ENCODE assay signal across 8 mouse cellular contexts in the genomic region with DNA sequence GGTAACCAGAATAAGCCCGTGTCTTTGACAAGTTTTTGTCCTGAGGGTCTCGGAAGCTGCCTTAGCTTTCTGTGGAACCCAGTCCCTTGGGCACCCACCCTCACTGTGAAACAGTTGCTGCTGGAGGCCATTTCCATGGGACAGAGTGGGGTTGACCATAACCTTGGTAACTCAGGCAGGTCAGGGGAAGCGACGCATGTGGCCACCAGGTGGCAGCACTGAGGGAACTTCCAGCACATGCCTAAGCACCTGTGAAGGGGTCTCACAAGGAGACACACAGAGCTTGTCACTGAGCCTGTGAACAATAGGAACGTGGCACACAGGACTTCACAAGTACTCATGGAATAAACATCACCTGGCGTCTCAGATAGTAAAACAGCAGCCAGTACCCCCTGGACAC.
DNase-seq lines count a peak whose midpoint lies in the region; ATAC-seq lines count a peak whose summit lies in the region.

No protein-coding gene starts in this region.

- H3K4me1 ChIP-seq in intestine, embryonic 15.5 days (replicated peaks), result no peaks in the 10 kb centered on the region
- peaks cover 17% of the 10 kb centered on the region for H3K4me1 ChIP-seq in lung, embryonic 15.5 days

- H3K9me3 ChIP-seq in intestine, embryonic 15.5 days, result no peaks in the 10 kb centered on the region
- no peaks in the 10 kb centered on the region for H3K9me3 ChIP-seq in lung, embryonic 15.5 days

- 0 out of 2 replicates have a peak, but pooled peaks have one; percentile 34 for ATAC-seq in erythroid progenitor cell, adult 5-6 weeks (replicated peaks; ENCODE audit: low FRiP score, poor library complexity, severe bottlenecking)
- ATAC-seq in intestine, embryonic 15.5 days, result peak; percentile 45; the same call in 1 of the 2 replicates
- ATAC-seq in lung, embryonic 15.5 days (ENCODE audit: borderline replicate concordance, extremely low read depth, low FRiP score, low TSS enrichment), result 0 out of 2 replicates have a peak, but pooled peaks have one; percentile 27

- WGBS in intestine, embryonic 15.5 days, result 46% methylated on average over 6 of the region's 6 CpGs
- 49% methylated on average over 6 of the region's 6 CpGs for WGBS in lung, embryonic 15.5 days

- H3K4me3 ChIP-seq in intestine, embryonic 15.5 days (replicated peaks), result no peak overlapping the region
- no peak overlapping the region for H3K4me3 ChIP-seq in lung, embryonic 15.5 days

- DNase-seq in urinary bladder, adult 18-20 months (ENCODE audit: low spot score in 2 of 2), result peak; percentile 15 to 50
- no peak for DNase-seq in urinary bladder, postnatal 10 days (ENCODE audit: low spot score)
- DNase-seq in brain, adult 2 months (ENCODE audit: low read depth, low spot score), result peak; percentile 76
- DNase-seq in skeletal muscle tissue, adult 2 months (ENCODE audit: low read depth, low spot score), result peak; percentile 25
- DNase-seq in yolk sac, embryonic 10.5 days (ENCODE audit: low spot score), result peak; percentile 58

- no peaks in the 10 kb centered on the region for H3K36me3 ChIP-seq in intestine, embryonic 15.5 days
- no peaks in the 10 kb centered on the region for H3K36me3 ChIP-seq in lung, embryonic 15.5 days

- no peaks in the 10 kb centered on the region for H3K27me3 ChIP-seq in intestine, embryonic 15.5 days (replicated peaks)
- H3K27me3 ChIP-seq in lung, embryonic 15.5 days, result no peaks in the 10 kb centered on the region

- no peak overlapping the region for H3K27ac ChIP-seq in intestine, embryonic 15.5 days
- no peak overlapping the region for H3K27ac ChIP-seq in lung, embryonic 15.5 days

- H3K4me2 ChIP-seq in intestine, embryonic 15.5 days (replicated peaks), result no peak overlapping the region
- no peak overlapping the region for H3K4me2 ChIP-seq in lung, embryonic 15.5 days

- H3K9ac ChIP-seq in intestine, embryonic 15.5 days, result no peak overlapping the region
- no peak overlapping the region for H3K9ac ChIP-seq in lung, embryonic 15.5 days
